Mouse (Mus musculus): ENCODE measurements around the gene Gp9. TPM values are rescaled to one million over a fixed set of nuclear protein-coding genes. Genes with fewer than 3 reads are reported as not detected.
A peak's percentile ranks its signal among the peaks of the same experiment; 100 is the strongest.

The Gp9 gene
- polyA plus RNA-seq, 1 experiment from 2014 or later, result 0.19 TPM

DNA sequence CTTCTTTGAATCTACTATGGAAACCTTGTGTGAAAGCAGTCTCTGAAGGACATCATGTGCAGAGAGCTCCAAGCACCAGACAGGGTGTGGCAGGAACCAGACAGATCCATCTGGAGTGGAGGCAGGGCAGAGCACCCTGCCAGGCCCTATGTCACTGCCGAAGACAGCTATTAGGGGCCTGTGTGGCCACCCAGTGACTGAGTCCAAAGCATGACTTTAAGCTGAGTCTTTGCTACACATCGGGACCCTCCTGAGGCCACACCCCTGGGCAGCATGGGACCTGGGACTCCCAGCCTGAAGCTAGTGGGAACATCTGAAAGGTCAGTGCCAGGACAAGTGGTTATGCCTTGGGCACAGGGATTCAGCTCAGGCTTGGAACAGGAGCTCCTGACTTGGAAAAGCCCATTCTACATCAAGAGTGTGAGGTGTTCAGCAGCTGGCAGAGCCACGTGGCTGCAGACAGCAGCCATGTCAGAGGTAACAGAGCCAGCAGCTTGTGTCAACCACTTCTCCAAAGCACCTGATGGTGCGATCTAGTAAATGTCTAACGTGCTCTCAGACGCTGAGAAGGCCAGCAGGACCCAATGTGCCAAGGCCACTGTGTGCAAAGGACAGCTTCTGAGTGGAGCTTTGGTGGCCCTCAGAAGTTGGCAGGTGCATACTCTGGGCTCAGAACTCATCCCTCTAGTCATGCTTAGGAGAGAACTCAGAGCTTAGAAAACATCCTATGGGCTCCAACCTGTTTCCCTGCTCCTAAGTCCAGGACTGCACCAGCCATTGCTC is 9.4 kb downstream of the Gp9 start:
- 86% methylated on average over 6 of the region's 6 CpGs for WGBS (ENCODE audit: missing documents)
- Histone ChIP-seq H3K4me3 (ENCODE audit: inconsistent target) (no peak overlapping the region), H3K79me2 (ENCODE audit: inconsistent target) (no peaks in the 10 kb centered on the region), H3K36me3 (ENCODE audit: inconsistent target) (peaks cover 22% of the 10 kb centered on the region), H3K27ac (no peak overlapping the region)

DNA sequence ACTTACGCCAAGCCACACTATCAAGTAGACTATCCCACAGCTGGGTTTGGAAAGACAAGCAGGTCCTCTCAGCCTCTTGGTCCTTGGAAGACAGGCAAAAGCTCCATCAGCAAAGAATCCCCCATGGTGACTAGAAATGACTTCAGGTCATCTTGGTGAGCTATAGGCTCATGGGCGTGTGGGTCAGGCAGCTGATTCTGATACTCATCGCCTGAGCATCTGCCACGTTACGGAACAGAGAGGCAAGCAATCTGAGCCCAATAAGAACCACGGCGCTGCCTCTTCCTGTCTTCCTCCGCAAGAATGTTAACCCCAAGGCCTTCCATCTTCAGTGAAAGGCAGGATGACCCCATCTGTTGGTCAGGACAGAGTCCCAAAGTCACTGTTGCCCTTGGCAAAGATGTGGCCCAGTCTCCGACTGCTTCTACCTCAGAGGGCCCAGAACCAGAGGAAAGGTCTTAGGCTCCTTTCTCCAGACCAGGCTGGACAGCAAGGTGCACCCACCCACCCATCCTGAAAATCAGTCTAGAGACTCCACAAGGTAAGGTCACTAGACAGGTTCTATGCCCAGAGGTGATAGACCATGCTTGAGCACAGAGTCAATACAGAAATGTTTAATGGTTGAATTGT is 10.5 kb downstream of the Gp9 start:
- no peak overlapping the region for H3K4me3 ChIP-seq (ENCODE audit: inconsistent target)
- H3K79me2 ChIP-seq (ENCODE audit: inconsistent target), result no peaks in the 10 kb centered on the region
- peaks cover 33% of the 10 kb centered on the region for H3K36me3 ChIP-seq (ENCODE audit: inconsistent target)
- 94% methylated on average over 9 of the region's 9 CpGs for WGBS (ENCODE audit: missing documents)
- H3K27ac ChIP-seq, result no peak overlapping the region

DNA sequence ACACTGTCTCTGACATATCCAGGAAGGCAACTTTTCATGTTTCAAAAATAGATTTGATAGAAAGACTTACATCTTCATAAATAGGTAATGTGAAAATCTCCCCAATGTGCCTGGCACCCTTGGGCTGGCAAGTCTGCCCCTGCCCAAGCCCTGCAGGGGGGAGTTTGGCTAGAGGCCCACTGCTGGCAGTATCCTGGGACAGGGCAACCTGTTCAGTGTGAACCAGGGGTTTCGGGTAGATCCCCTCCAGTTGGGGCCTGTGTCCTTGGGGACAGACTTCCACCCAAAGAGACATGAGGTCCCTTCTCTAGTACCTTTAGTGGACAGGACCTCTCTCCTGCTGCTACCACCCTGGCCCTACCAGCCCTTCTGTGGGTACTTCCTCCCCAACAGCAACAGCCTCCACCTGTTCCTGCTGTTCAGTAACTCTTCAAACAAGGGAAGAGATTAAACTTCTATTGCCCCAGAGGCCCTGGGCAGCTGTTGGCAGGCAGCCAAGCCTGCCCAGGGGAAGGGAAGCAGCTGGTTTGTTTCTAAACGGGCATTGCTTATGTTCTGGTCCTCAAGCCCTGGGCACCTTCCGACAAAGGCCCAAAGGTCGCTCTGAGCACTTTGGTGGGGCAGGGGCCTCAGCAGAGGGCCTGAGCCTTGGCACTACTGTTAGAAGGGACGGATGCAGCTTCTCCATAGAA is 11.2 kb downstream of the Gp9 start:
- H3K36me3 ChIP-seq (ENCODE audit: inconsistent target), result peaks cover 39% of the 10 kb centered on the region
- no peak overlapping the region for H3K27ac ChIP-seq
- H3K79me2 ChIP-seq (ENCODE audit: inconsistent target), result no peaks in the 10 kb centered on the region
- 23% methylated on average over 5 of the region's 5 CpGs for WGBS (ENCODE audit: missing documents)
- no peak overlapping the region for H3K4me3 ChIP-seq (ENCODE audit: inconsistent target)

DNA sequence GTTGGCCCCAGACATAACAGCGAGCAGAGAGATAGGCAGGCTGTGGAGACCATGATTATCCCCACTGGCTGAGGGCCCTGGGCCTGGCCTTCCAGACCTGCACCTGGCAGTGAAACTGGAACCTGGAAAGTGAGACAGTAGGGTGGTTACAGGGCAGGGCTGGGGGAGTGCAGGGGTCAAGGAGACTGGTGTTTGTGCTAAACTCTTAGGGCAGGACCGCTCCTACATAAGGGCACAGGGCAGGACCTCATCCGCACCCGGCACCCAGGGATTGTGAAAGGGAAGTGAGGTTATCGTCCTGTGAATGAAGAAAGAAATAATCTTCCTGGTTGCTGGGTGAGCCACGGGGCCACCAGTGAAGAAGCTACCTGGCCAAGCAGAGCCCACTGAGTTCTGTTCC is 11.9 kb downstream of the Gp9 start:
- 60% methylated on average over 6 of the region's 6 CpGs for WGBS (ENCODE audit: missing documents)
- no peak overlapping the region for H3K4me3 ChIP-seq (ENCODE audit: inconsistent target)
- H3K27ac ChIP-seq, result no peak overlapping the region
- peaks cover 47% of the 10 kb centered on the region for H3K36me3 ChIP-seq (ENCODE audit: inconsistent target)
- no peaks in the 10 kb centered on the region for H3K79me2 ChIP-seq (ENCODE audit: inconsistent target)

DNA sequence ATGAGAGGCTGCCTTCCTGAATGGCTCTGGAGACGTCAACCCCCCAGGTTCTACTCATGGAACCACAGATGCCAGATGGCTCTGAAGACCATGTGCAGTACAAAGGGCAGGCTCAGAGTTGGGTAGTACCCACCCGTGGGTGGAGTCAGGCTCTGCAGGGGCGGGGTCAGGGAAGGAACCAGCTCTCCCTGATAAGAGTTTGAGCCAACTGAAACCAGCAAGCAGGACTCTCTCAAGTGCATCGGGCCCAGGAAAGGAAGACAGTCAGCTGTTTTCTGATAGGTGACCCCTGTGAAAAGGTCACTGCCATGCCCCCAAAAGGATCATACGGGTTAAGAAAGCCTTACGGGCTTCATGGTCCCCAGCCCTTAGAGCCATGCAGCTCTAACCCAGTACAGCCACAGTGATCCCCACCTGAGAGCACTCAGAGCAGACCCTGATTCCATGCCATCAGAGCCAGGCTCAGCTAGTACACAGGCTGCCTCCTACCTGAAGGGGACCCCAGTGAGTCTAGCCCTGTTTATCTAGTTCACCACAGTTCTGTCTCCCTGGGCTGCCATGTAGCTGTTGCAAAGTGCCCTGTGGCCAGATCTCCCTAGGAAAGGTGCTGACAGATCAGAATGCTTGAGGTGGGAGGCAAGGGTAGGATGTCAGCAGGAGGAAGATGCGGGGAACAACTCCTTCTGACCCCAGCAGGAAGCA is 13.1 kb downstream of the Gp9 start:
- peaks cover 47% of the 10 kb centered on the region for H3K36me3 ChIP-seq (ENCODE audit: inconsistent target)
- no peak overlapping the region for H3K27ac ChIP-seq
- peaks cover 8% of the 10 kb centered on the region; the same call in 1 of the 2 replicates for H3K79me2 ChIP-seq (ENCODE audit: inconsistent target)
- no peak overlapping the region for H3K4me3 ChIP-seq (ENCODE audit: inconsistent target)
- 55% methylated on average over 7 of the region's 7 CpGs for WGBS (ENCODE audit: missing documents)

DNA sequence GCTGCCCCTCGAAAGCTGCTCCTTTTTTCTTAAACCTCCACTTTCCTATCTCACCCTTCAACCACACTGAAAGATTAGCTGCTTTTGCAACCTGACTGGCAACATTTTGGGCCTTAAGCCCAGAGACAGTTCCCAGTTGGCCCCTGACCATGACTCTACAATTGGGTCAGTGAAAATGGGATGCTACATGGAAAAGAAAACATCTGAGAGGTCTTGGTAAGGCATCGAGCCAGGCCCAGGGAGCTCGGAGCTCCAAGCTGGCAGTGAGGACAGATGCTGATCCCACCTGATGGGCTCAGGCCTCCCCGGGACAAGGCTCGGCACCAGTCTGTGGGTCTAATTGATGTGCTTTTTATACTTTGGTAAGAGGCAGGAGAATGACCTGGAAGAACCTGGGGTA is 14.0 kb downstream of the Gp9 start:
- Histone ChIP-seq H3K4me3 (ENCODE audit: inconsistent target) (no peak overlapping the region), H3K79me2 (ENCODE audit: inconsistent target) (peaks cover 17% of the 10 kb centered on the region; the same call in 1 of the 2 replicates), H3K27ac (no peak overlapping the region), H3K36me3 (ENCODE audit: inconsistent target) (peaks cover 47% of the 10 kb centered on the region)
- WGBS (ENCODE audit: missing documents), result 91% methylated on average over 5 of the region's 5 CpGs

DNA sequence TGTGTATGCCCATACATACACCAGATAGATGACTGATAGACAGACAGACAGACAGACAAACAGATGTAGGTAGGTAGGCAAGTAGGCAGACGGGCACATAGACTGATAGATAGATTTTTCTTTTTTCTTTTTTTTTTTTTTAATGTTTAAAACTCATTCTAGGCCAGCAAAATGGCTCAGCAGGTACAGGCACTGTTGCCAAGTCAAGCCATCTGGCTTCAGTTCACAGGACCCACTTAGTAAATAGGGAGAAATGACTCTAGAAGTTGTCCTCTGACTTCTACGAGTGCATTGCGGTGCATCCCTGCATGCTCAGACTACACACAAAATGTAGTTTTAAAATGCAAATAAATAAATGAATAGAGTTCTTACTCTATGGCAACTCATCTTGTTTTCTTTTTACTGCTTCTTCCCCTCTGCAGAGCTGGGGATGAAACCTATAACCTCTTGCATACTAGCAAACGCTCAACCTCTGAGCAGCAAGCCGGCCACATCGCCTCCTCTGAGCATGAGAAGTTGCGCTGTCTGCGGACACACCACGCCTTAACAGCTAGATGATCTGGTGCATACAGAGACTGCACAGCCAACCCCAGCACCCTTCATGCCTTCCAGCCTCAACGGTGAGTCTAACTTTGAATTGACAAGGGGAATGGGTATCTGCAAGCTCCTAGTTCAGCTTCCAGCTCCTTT is 16.1 kb downstream of the Gp9 start:
- Histone ChIP-seq H3K79me2 (ENCODE audit: inconsistent target) (peaks cover 38% of the 10 kb centered on the region; the same call in 1 of the 2 replicates), H3K36me3 (ENCODE audit: inconsistent target) (peaks cover 47% of the 10 kb centered on the region), H3K4me3 (ENCODE audit: inconsistent target) (no peak overlapping the region), H3K27ac (no peak overlapping the region)
- 97% methylated on average over 10 of the region's 10 CpGs for WGBS (ENCODE audit: missing documents)

DNA sequence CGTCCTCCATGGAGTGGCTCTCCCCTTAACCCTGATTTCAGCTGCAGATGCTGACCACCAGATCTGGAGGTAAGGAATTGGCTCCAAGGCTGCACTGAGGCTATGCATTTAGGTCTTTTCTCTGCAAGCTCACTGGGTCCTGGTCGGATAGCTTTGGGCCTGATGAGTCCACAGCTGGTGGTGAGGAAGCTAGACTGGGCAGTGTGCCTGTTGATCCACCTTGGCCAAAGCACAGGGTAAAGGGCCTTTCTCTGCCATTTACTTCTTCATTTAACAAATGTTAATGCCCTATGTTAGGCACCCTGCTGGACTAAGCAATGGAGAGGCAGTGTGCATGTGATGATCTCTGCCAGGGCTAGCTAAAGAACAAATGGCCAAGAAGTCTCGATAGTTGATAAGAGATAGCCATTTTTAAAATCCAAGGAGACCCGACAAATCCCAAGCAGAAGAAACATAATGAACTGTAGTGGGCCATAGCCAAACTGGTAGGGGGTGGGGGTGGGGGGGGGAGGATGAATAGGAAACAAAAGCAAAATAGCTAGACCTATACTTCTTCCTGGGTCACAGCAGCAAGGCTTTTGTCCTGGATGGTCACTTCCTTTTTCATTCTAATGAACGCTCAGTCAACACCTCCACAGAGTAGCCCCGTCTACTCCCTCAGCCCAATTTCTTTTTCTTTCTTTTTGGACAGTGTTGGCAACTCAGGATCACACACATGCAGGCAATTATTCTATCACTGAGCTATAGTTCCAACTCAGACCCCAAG is 17.7 kb downstream of the Gp9 start:
- H3K79me2 ChIP-seq (ENCODE audit: inconsistent target), result peaks cover 55% of the 10 kb centered on the region; the same call in 1 of the 2 replicates
- no peak overlapping the region for H3K4me3 ChIP-seq (ENCODE audit: inconsistent target)
- H3K36me3 ChIP-seq (ENCODE audit: inconsistent target), result peaks cover 41% of the 10 kb centered on the region
- H3K27ac ChIP-seq, result no peak overlapping the region
- WGBS (ENCODE audit: missing documents), result 80% methylated on average over 5 of the region's 6 CpGs

DNA sequence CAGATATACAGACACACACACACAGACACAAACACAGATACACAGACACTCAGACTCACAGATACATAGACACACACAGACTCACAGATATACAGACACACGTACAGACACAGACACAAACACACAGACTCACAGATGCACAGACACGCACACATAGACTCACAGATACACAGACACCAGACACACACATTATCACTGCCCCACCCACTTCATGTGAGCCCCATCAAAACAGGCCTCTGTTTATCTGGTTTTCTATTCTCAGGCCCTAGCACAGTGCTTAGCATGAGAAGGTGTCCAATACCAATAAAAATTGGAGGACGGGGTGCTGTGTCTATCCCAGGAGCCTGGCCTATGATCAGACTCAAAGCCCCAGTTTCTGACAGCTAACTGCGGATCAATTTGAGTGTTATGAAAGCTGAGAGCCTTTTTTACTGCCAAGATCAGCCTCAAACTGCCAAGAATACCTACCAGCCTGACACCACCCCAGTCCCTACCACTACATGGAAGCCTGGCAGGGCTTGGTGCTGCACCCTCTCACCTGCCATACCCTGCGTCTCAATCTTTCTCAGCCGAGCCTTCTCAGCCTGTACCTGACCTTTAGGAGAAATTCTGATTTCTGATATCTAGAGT is 18.5 kb downstream of the Gp9 start:
- Histone ChIP-seq H3K27ac (no peak overlapping the region), H3K36me3 (ENCODE audit: inconsistent target) (peaks cover 33% of the 10 kb centered on the region), H3K79me2 (ENCODE audit: inconsistent target) (peaks cover 62% of the 10 kb centered on the region), H3K4me3 (ENCODE audit: inconsistent target) (no peak overlapping the region)
- 90% methylated on average over 6 of the region's 6 CpGs for WGBS (ENCODE audit: missing documents)

DNA sequence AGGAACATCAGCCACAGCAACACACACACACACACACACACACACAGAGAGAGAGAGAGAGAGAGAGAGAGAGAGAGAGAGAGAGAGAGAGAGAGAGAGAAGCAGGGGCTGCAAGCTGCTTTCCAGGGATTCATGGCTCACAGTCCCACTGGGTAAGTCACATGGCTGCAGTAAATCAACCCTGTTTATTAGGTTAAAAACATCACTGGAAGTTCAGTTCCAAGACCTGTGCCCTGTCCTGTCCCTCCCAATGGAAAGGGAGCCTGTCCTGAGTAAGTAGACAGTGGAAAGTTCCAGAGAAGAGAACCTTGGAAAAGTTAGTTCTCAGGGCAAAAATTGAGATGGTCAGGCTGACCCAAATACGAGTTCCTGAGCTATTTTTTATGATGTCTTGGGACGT is 19.4 kb downstream of the Gp9 start:
- Histone ChIP-seq H3K4me3 (ENCODE audit: inconsistent target) (no peak overlapping the region), H3K27ac (no peak overlapping the region), H3K36me3 (ENCODE audit: inconsistent target) (peaks cover 25% of the 10 kb centered on the region), H3K79me2 (ENCODE audit: inconsistent target) (peaks cover 72% of the 10 kb centered on the region)
- 85% methylated on average over 2 of the region's 2 CpGs for WGBS (ENCODE audit: missing documents)

DNA sequence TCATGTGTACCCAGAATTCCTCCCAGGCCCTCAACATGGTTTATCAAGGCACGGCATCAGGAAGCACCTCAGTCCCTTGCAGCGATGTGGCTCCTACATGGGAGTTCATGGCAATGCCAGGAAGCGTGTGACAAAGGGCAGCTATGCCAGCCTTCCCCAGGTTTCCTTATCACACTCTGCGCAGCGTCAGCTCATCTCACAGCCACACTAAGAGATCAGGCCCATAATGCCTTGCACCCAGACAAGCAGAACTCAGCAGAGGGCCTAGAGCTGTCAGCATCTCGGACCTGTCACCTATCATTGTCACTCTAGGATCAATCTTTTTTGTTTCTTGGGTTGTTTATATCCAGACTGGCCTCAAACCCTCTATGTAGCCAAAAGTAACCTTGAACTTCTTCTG is 21.7 kb downstream of the Gp9 start:
- Histone ChIP-seq H3K4me3 (ENCODE audit: inconsistent target) (no peak overlapping the region), H3K27ac (no peak overlapping the region), H3K79me2 (ENCODE audit: inconsistent target) (peaks cover 95% of the 10 kb centered on the region), H3K36me3 (ENCODE audit: inconsistent target) (peaks cover 3% of the 10 kb centered on the region; the same call in 1 of the 2 replicates)
- WGBS (ENCODE audit: missing documents), result 96% methylated on average over 6 of the region's 6 CpGs

DNA sequence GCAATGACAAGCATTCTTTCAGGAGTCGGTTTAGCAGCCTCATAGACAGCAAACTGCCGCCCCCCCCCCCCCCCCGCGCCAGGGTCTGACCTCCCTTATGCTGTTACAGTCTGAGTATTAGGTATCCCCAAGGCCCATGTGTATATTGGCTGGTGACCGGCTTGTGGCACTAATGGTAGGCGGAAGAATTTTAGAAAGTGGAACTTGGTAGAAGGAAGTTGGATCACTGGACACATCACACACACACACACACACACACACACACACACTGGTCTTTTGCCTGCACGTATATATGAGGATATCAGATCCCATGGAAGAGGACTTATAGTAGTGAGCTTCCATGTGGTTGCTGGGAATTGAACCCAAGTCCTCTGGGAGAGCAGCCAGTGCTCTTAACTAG is 24.6 kb downstream of the Gp9 start:
- Histone ChIP-seq H3K4me3 (ENCODE audit: inconsistent target) (no peak overlapping the region), H3K36me3 (ENCODE audit: inconsistent target) (no peaks in the 10 kb centered on the region; the same call in 1 of the 2 replicates), H3K27ac (no peak overlapping the region), H3K79me2 (ENCODE audit: inconsistent target) (peaks cover 96% of the 10 kb centered on the region)
- 52% methylated on average over 4 of the region's 7 CpGs for WGBS (ENCODE audit: missing documents)

DNA sequence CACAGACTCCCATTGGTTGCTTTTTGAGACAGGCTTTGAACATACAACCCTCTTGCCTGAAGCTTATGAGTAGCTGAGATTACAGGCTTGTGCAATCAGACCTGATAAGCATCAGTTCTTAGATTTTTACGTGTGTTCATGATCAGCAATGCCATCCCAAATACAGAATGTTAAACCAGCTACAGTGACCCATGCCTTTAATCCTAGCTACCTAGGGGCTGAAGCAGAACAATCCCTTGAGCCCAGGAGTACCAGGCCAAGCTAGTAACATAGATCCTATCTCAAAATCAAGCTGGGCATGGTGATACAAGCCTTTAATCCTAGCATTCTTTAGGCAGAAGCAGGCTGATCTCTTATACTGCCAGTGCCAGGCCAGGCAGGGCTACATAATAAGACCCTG is 26.2 kb downstream of the Gp9 start:
- Histone ChIP-seq H3K36me3 (ENCODE audit: inconsistent target) (no peaks in the 10 kb centered on the region; the same call in 1 of the 2 replicates), H3K4me3 (ENCODE audit: inconsistent target) (no peak overlapping the region), H3K27ac (0 out of 2 replicates have a peak overlapping the region, but pooled peaks have one; percentile 4), H3K79me2 (ENCODE audit: inconsistent target) (peaks cover 96% of the 10 kb centered on the region)
- 67% methylated on average over 1 of the region's 1 CpGs for WGBS (ENCODE audit: missing documents)

Measured in macrophage (primary cell).